Mouse (Mus musculus) cerebellum, adult 18-20 months (tissue): ENCODE data around the gene Klhl5.
A peak's percentile ranks its signal among the peaks of the same experiment; 100 is the strongest.

Source experiments
- DNase-seq, 2 experiments: peaks; one replicate each; pipeline ENCODE4 v3.0.0; 2021

The Klhl5 gene

GRCm38 (mm10) chr5:65150376-65150955 lies 43.1 kb downstream of the Klhl5 start:
- DNase-seq = no peak

DNA sequence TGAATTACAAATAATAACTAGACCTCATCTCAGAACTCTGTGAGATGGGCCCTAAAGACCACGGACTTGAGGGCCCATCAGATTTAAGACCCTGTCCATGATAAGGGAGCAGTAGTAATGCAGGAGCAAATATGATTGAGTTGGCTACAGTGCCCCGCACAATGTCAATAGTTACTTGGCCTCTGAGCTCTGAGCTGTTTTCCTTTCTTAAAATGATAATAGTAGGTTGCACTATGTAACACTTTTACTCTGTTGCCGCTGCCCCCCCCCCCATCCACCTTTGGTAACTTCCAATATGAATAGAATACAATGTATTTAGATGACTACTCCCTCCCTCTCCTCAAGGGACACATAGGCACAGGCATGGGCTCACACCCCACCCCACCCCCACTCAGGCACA lies 43.9 kb downstream of the Klhl5 start:
- DNase-seq = no peak

GRCm38 (mm10) chr5:65151767-65152166 lies 44.4 kb downstream of the Klhl5 start:
- DNase-seq = no peak

- DNase-seq = no peak
These were observed 46.9 kb downstream of the Klhl5 start for GRCm38 (mm10) chr5:65154287-65154686.

- peak in 1 of 2 experiments; percentile 11 for DNase-seq
These were observed 49.5 kb downstream of the Klhl5 start for GRCm38 (mm10) chr5:65156853-65157252.

DNA sequence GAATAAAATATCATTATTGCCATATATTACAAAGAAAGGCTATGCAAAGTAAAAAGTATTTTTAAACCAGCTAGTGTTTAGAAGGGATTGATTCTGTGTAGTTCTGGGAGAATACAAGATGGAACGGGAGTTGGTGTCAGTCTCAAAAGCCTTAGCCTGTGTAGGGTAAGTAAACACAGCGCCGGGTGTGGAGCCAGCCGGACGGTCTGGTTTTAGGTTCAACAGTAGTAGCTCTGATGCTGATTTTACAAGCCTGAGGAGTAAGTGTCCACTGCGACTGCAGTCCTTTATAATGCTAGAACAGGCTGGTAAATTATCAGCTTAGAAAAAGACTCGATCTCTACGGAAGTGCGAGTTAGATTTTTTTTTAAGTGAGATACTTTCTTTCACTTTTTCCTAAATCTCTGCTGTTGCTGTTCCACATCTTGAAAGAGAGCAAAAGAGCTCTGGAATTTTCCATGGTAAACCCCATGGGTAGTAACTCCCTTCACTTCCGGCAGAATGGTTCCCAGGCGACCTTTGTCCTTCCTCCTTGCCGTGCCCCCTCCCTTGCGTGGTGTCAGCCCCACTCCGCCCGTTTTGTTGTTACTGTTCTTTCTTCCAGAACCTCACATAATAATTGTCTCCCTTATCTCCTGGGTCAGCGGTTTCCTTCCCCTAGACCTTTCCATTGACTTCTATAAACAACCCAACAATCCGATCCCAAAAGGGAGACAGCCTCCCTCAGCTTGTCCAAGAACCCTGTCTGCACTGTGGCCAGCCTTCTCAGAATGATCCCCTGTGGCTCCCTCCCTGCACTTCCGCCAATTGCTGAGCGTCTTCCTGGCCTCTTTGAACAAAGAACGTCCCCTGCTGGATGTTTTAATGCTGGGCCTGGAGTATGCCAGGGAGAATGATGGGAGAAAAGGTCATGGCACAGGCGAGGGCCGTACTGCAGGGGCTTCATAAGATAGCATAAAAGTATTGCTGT lies 50.4 kb downstream of the Klhl5 start:
- no peak for DNase-seq

DNA sequence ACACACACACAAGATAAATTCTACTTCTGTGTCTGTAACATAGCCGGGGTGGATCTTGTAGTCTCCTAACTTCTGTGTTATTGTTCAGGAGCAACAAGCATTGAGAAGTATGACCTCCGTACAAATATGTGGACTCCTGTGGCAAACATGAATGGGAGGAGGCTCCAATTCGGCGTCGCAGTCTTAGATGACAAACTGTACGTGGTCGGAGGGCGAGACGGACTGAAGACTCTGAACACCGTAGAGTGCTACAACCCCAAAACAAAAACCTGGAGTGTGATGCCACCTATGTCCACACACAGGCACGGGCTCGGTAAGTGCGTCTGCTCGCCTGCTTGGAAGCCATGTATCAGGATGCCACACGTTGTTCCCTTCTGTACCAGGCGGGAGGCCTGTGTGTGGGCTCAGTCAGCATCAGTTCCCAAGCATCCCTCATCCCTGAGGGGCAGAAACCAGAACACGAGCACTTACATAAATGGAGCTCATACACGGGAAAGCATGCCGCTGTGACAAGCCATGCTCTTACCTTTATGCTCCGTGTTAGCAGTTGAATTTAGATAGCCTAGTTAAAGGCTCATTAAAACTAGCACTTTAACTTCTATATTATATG lies 51.5 kb downstream of the Klhl5 start:
- DNase-seq = no peak

DNA sequence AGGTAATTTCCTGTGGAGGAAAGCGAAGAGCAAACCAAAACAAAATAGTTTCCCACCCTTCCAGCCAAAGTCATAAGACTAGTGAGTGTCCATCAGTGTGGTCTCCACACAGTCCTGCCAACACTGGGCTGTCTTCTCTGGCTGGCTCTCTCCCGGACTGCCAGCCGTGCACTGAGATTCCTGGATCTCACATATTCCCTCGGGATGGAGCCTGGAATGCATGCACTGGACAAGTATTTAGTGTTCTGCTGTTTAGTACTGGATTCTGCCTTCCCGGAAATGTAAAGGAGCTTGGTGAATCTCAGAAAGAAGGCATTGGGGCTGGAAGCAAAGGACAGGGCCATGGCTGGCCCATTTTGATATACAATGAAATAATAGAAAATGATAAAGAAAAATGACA lies 55.7 kb downstream of the Klhl5 start:
- DNase-seq = no peak

DNA sequence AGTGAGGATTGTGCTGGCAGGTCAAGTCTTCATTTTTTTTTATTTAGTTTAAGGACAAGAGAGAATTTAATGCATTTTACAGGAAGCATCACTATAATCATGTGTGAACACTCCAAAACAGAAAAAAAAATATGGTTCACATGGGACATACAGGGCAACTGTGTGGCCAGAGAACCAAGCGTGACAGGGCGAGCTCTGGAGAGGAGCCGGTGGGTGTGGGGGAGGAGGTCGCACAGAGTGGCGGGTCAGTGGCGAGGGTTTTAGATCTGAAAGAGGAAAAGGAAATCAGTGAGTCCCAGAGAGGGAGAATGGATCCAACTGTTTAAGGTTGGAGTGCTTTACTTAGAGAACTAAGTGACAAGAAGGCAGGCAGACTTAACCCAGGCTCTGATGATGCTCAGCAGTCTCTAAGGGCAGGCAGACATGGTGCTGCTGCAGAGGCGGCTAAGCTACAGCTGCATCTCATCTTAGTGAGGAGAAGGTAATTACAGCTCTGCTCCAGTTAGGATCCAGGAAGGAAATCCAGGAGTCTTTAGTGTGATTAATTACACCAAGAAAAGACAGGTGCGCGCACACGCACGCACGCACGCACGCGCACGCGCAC lies 56.3 kb downstream of the Klhl5 start:
- DNase-seq = no peak

DNA sequence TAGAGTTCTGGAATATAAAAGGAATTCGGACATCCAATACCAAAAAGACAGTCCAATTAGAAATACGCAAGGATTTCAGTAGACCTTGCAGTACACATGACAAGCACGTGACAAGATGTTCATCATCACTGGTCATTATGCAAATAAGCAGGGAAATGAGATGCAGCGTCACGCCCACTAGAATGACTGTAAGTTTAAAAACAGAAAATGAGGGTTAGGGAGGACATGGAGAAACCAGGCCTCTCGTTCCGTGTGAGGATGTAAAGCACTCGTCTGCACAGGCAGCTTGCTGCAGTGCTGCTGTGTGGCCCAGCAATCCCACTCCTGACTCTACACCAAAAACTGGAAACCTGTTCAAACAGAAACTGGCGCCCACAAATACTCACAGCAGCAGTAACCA lies 62.9 kb downstream of the Klhl5 start:
- DNase-seq = no peak

DNA sequence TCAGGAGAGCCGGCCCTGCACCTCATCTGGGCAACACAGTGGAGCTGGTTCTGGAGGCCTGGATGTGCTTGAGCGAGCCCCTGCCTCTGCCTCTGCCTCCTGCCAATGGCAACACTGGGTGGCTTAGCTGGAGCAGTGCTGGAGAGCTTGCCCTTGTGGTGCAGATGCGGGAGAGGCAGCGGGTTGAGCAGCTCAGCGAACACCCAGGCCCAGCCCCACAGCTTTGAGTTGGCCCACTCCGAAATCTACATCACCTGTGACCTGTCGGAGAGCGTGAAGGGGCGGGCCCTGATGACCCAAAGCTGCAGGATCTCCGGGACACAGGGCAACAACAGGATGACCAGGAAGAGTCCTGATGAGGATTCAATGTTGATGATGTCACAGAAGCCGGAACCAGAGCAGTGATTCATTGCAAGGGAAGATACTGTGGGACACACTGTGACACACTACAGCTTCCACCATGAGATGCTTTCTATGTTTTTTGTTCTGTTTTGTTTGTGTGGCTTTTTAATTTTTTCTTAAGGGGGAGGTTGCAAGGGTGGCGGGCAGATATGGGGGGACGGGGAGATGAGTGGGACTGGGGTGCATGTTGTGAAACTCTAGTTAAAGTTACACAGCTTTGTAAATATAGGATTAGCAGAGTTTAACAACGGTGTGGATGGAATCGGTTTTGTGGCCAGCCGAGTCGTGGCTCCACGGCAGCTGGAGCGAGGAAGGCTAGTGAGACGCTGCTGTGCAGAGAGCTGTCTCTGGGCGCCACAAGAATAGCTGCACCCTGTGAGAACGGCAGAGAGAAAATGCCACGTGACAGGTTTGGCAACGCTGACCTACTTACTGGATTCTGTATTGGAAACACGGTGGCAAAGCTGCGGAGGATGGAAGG lies 67.9 kb downstream of the Klhl5 start:
- peak; percentile 66 to 74 for DNase-seq

DNA sequence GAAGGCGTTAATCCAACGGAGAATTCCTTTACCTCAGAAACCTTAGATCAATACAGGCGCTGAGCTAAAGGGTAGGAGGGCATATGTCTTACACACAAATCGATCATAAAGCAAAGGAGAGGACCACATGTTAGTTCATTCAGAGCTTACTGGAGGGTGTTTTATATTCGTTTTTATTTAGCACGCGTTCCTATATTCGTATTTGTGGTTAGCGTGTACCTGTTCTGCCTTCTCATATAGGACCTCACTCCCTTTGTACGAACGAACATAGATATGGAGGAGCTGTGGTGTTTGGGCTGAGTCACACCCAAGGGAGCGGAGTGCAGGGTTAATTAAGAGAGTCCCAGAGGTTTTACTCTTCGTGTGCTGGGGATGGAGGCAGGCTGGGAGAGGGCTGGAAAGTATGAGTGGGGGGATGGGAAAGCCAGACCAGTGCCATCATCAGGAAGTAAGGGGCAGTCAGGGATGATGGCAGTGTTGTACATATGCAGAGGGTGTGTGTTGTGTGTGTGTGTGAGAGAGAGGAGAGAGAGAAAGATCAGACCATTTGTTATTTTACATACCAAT lies 68.7 kb downstream of the Klhl5 start:
- peak in 1 of 2 experiments; percentile 22 for DNase-seq

GRCm38 (mm10) chr5:65177026-65177514 lies 69.7 kb downstream of the Klhl5 start:
- DNase-seq = peak in 1 of 2 experiments; percentile 33

DNA sequence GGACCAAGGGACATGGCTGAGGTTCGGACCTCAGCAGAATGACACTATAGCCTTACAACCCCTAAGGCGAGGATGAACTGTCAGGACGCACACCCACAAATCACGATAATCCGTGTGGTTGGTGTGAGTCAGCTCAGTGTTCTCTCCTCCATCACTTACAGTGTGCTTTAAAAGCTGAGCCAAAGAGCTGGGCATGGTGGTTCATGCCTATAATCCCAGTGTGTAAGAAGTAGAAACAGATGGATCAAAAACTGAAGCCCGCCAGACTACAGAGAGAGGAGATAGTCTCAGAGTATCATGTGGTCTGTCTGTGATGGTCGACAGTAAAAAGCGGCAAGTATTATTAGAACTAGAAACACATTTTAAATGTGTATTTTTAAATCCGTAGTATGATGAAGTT lies 71.1 kb downstream of the Klhl5 start:
- DNase-seq = no peak

DNA sequence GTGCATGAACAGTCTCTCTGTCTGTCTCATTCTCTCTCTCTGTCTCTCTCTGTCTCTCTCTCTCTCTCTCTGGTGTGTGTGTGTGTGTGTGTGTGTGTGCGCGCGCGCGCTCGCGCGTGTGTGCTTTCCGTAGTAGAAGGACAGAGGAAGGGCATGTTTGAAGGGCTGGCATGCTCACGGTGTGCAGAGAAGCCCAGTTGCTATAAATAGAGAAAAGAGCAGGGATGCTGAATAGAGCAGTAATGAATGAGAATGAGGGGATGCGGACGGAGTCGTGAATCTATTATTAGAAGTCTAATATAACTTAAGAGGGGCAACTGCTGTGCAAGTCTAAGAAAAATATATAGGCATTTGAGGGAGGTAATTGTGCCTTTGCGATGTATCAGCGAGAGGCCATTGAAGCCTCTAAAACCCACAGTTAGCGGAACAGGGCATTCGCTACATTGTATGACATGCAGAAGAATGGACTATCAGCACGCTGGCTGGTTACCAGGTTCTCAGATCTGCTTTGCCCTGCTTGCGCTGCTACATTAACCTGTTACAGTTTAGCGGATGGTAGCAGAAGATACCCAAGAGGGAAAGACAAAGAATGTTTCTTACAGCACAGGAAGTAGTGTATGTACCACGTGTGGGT lies 73.9 kb downstream of the Klhl5 start:
- DNase-seq = peak in 1 of 2 experiments; percentile 25

DNA sequence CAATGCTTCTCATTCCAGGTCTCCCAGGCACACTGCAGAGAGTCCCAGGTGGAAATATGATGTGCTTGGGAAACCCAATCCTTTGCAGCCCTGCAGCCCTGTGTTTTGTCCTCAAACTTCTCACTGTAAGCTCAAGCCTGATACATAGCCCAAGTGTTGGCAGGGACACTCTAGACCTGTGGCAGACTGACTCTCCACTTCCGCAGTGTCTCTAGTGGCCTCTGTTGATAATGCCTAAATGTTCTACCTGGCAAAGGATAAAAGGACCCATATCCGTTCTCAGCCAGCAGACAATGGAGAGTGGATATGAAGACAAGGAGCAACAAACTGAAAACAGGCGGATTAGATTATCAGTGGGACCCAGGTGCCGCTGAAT lies 74.4 kb downstream of the Klhl5 start:
- DNase-seq = no peak

- DNase-seq = no peak
These were observed 74.9 kb downstream of the Klhl5 start for GRCm38 (mm10) chr5:65182268-65182667.

- no peak for DNase-seq
These were observed 84.3 kb downstream of the Klhl5 start for GRCm38 (mm10) chr5:65191601-65192000.

GRCm38 (mm10) chr5:65194441-65194840 lies 87.1 kb downstream of the Klhl5 start:
- no peak for DNase-seq

GRCm38 (mm10) chr5:65199346-65200128 lies 92.2 kb downstream of the Klhl5 start, which contains the start of gene Wdr19:
Gene Wdr19, plus strand, starts transcription at chr5:65199696.
- peak; percentile 97 to 100 for DNase-seq
